Mouse (Mus musculus) limb, embryonic 14.5 days (tissue): ENCODE measurements around the gene Tmem109. TPM values are rescaled to one million over a fixed set of nuclear protein-coding genes. Genes with fewer than 3 reads are reported as not detected.

ENCODE experiments used
- ATAC-seq: fragments of 200-750 bp; cut with Nextera tagmentation; 2 replicates; pipeline ENCODE4 v1.8.0; 2017; ENCODE audit warnings: low read depth, moderate number of reproducible peaks, moderate TSS enrichment; ENCODE audit not compliant: low FRiP score
- DNase-seq: peaks from one replicate; pipeline ENCODE4 v3.0.0-alpha.2; 2015; ENCODE audit warnings: low spot score
- H3K27ac ChIP-seq: fragments of 300-500 bp; sonication (generic); replicated peaks from 2 replicates; pipeline ENCODE4 v1.5.1; 2014; ENCODE audit warnings: low read depth, mild to moderate bottlenecking, low read length, moderate library complexity, mixed read lengths
- H3K27me3 ChIP-seq: fragments of 300-500 bp; sonication (generic); 2 replicates; pipeline ENCODE4 v1.6.1; 2014; ENCODE audit warnings: low read length, mixed read lengths; ENCODE audit not compliant: control insufficient read depth, insufficient read depth
- H3K36me3 ChIP-seq: fragments of 300-500 bp; sonication (generic); 2 replicates; pipeline ENCODE4 v1.6.1; 2014; ENCODE audit warnings: mild to moderate bottlenecking, low read length, moderate library complexity, mixed read lengths; ENCODE audit not compliant: control insufficient read depth, insufficient read depth
- H3K4me1 ChIP-seq: fragments of 300-500 bp; sonication (generic); 2 replicates; pipeline ENCODE4 v1.6.1; 2014; ENCODE audit warnings: antibody characterized with exemption, low read length, mixed read lengths; ENCODE audit not compliant: control insufficient read depth, insufficient read depth
- H3K4me2 ChIP-seq: fragments of 300-500 bp; sonication (generic); replicated peaks from 2 replicates; pipeline ENCODE4 v1.6.1; 2014; ENCODE audit warnings: low read depth, mild to moderate bottlenecking, low read length, moderate library complexity; ENCODE audit not compliant: severe bottlenecking
- H3K4me3 ChIP-seq: fragments of 300-500 bp; sonication (generic); replicated peaks from 2 replicates; pipeline ENCODE4 v1.5.1; 2014; ENCODE audit warnings: low read length
- H3K9ac ChIP-seq: fragments of 300-500 bp; sonication (generic); 2 replicates; pipeline ENCODE4 v1.6.1; 2014; ENCODE audit warnings: mild to moderate bottlenecking, low read depth, low read length, moderate library complexity; ENCODE audit not compliant: severe bottlenecking
- H3K9me3 ChIP-seq: fragments of 300-500 bp; sonication (generic); 2 replicates; pipeline ENCODE4 v1.6.1; 2016; ENCODE audit warnings: low read length; ENCODE audit not compliant: control insufficient read depth
- POLR2A ChIP-seq: fragments of 200-500 bp; IDR thresholded peaks from 2 replicates; pipeline ENCODE4 v1.8.0; 2012; ENCODE audit warnings: inconsistent platforms, mild to moderate bottlenecking, moderate library complexity, borderline replicate concordance; ENCODE audit not compliant: insufficient read depth, insufficient read length; ENCODE audit errors: extremely low read depth
- WGBS: fragments of 180-500 bp; shearing (Covaris S2); extraction: QIAGEN DNeasy Blood & Tissue Kit; methylation state at CpG from one replicate; pipeline ENCODE4 v1.1.7; 2014; 5-methylcytosine and 5-hydroxymethylcytosine counted together
- polyA plus RNA-seq, 2 experiments: library from polyadenylated mRNA; depleted of rRNA in 1 of 2; stranded (reverse) in 1 of 2; unstranded in 1 of 2; fragments of >200 nt; fragmentation: Nextera tagmentation in 1 of 2; extraction: Ambion mirVana in 1 of 2; gene quantifications; 2 replicates each; pipeline versions ENCODE4 v1.2.1 to v1.2.3; 2012 to 2014

The Tmem109 gene
- polyA plus RNA-seq, 2 experiments = 106 to 128 TPM

DNA sequence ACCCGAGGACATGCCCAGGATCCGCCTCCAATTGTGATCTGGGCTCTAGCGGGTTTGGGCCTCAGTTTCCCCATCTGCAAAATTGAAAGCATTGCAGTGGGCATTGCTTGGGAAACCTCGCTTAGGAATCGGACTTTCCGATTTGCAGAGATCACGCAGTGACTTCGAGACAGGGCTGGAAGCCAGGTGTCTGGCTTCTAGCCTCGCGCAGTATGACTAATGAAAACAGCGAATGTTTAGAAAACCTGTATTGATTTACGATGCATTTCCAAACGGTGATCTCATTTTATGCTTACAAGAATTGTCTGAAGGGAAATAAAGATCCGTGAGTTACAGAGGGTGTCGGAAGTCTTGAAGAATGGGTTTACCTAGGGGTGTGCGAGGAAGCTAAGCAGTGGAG is 13.9 kb upstream of the Tmem109 start:
- peaks cover 11% of the 10 kb centered on the region; the same call in 1 of the 2 replicates for H3K4me1 ChIP-seq
- H3K27me3 ChIP-seq = no peaks in the 10 kb centered on the region
- H3K36me3 ChIP-seq = peaks cover 28% of the 10 kb centered on the region
- DNase-seq (peak; percentile 57), ATAC-seq (no peak)
- WGBS = 1% methylated on average over 16 of the region's 16 CpGs
- H3K9me3 ChIP-seq = no peaks in the 10 kb centered on the region
- peak overlapping the region; percentile 95 for H3K4me3 ChIP-seq
- H3K4me2 ChIP-seq = peak overlapping the region; percentile 87
- H3K9ac ChIP-seq = peak overlapping the region; percentile 94
- no peak for TF ChIP-seq POLR2A
- H3K27ac ChIP-seq = peak overlapping the region; percentile 93

DNA sequence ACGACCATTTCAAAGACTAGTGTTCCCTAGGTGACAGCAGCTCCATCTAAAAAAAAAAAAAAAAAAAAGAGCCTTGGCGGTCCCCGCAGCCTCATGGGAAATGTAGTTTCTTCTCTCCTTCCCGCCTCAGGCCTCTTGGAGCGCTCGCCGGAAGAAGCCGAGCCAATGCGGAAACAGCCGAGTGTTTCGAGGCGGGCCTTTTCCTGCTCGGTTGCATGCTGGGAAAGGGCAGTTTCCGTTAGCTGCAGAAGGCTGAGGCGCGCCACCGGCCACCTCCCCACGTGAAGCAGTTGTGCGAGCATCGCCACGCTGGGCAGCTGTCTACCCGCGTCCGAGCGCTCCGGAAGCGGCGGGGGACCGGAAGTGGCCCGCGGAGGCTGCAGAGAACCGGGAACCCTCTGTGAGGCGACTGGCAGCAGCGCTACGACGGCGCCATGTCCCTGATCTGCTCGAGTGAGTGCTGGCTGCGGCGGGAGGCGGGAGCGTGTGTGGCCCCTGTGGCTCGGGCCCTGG is 13.3 kb upstream of the Tmem109 start, which contains the start of gene Prpf19:
Gene Prpf19 (plus strand): TSS at position 216 of the 513 bp plus-strand sequence.
- DNase-seq (peak; percentile 98), ATAC-seq (peak; percentile 96)
- no peaks in the 10 kb centered on the region for H3K27me3 ChIP-seq
- peak within 1 kb of the TSS; percentile 94 for H3K9ac ChIP-seq
- WGBS = under 1% methylated on average over 39 of the region's 43 CpGs
- peaks cover 11% of the 10 kb centered on the region; the same call in 1 of the 2 replicates for H3K4me1 ChIP-seq
- H3K27ac ChIP-seq = peak within 1 kb of the TSS; percentile 93
- peak within 1 kb of the TSS; percentile 95 for H3K4me3 ChIP-seq
- peaks cover 22% of the 10 kb centered on the region for H3K36me3 ChIP-seq
- H3K4me2 ChIP-seq = peak within 1 kb of the TSS; percentile 87
- TF ChIP-seq POLR2A = peak; percentile 69; the same call in 1 of the 2 replicates
- H3K9me3 ChIP-seq = no peaks in the 10 kb centered on the region

DNA sequence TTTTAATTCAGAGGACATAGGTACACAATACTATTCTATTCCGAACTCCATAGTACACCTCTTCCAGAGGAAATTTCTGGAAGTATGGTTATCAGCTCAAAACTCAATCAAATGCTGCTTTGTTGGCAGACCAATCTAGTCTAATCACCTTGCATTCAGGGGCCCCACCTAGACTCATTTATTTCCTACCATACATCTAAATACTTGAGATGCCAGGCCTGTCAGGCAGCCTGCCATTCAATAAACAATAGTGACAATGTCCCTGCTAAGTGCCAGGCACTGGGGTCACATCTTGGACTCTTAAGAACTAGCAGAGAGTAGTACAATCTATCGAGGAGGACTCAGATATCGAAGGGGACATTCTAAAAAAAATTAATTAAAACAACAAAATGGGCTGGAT is 10.4 kb upstream of the Tmem109 start:
- H3K4me2 ChIP-seq = no peak overlapping the region
- H3K27ac ChIP-seq = no peak overlapping the region
- no peaks in the 10 kb centered on the region for H3K27me3 ChIP-seq
- no peaks in the 10 kb centered on the region for H3K36me3 ChIP-seq
- H3K9ac ChIP-seq = no peak overlapping the region
- WGBS = 94% methylated on average over 3 of the region's 3 CpGs
- ATAC-seq (no peak), DNase-seq (no peak)
- TF ChIP-seq POLR2A = no peak
- peaks cover 11% of the 10 kb centered on the region; the same call in 1 of the 2 replicates for H3K4me1 ChIP-seq
- H3K4me3 ChIP-seq = no peak overlapping the region
- H3K9me3 ChIP-seq = no peaks in the 10 kb centered on the region

DNA sequence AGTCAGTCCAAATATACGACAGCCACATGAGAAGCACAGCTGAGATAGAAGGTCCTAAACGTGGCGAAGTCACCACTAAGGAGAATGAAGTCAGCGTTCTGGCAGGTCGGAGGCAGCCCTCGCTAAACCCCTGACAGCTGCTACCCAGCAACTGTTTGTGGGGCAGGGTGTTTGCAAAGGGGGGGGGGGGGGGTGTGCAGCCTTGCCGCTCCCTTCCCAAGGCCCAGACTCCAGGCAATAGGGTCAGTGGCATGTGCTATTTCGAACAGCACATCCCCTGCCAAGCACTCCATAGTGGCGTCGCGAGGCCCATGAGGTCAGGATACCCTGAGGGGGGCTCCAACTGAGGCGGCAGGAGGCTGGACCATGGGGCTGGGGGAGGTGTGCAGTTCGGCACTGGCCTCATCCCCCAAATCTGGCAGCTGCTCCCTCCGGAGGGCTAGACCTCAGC is 801 bp downstream of the Tmem109 start:
- ATAC-seq = peak; percentile 69
- peaks cover 3% of the 10 kb centered on the region; the same call in 1 of the 2 replicates for H3K36me3 ChIP-seq
- H3K4me3 ChIP-seq = peak overlapping the region; percentile 51
- no peak for TF ChIP-seq POLR2A
- peak overlapping the region; percentile 92 for H3K4me2 ChIP-seq
- peak overlapping the region; percentile 76 for H3K9ac ChIP-seq
- H3K4me1 ChIP-seq = peaks cover 13% of the 10 kb centered on the region
- peaks cover 9% of the 10 kb centered on the region; the same call in 1 of the 2 replicates for H3K9me3 ChIP-seq
- 2% methylated on average over 11 of the region's 14 CpGs for WGBS
- peak; percentile 38 for DNase-seq
- H3K27ac ChIP-seq = peak overlapping the region; percentile 98
- H3K27me3 ChIP-seq = no peaks in the 10 kb centered on the region

DNA sequence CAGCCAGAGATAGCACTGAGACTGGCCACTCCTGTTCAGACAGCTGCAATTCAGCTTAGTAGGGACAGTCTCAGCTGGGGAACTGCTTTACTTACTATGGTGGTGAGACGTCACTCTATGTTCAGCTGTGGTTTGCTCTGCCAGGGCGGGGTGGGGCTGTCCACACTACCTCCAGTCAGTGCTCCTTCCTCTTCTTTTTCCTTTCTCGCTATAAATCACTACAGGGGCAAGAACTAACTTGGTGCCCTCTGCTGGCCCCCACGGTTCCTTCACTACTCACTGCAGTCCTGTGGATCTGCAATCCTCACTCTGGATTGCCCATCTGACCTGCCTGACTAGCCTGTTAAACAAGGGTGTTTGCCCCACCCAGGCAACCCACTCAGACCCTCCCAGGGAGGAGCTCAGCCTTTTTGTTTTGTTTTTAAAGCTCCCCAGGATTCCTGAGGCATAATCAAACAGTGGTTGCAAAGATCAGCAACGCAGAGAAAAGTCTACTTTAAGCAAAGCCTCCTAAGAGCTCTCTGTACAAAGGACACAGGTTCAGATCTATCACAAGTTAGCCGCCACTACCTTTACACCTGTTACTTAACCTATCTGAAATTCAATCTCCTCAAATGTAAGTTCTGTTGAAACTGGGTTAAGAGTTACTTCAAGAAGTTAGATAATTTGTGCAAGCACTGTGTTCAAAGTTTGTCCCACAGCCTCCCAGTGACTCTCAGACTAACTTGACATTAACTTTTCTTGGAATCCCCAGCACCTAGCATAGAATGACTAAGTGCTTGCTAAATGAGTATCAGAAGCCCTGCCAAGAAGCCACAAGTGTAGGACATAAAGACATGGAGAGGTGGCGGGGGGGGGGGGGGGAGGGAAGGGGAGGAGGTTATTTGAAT is 1.5 kb downstream of the Tmem109 start:
- peak; percentile 16 for DNase-seq
- Histone ChIP-seq H3K9me3 (peaks cover 7% of the 10 kb centered on the region; the same call in 1 of the 2 replicates), H3K4me1 (peaks cover 13% of the 10 kb centered on the region), H3K27ac (peak overlapping the region; percentile 98; the same call in 1 of the 2 replicates), H3K4me3 (peak overlapping the region; percentile 51), H3K27me3 (no peaks in the 10 kb centered on the region), H3K4me2 (peak overlapping the region; percentile 92), H3K9ac (peak overlapping the region; percentile 76), H3K36me3 (peaks cover 3% of the 10 kb centered on the region; the same call in 1 of the 2 replicates)
- TF ChIP-seq POLR2A = no peak
- no peak for ATAC-seq
- 43% methylated on average over 7 of the region's 7 CpGs for WGBS
